Mouse (Mus musculus): Measurements from ENCODE around the gene 1110008P14Rik. TPM values are rescaled to one million over a fixed set of nuclear protein-coding genes. Genes with fewer than 3 reads are reported as not detected.
"Not testable (repeated sequence)": the region's sequence is repeated elsewhere in the genome, so short reads cannot be mapped to it uniquely, and the experiment has no call there.

1110008P14Rik gene
- polyA plus RNA-seq, 1 experiment from 2014 or later: 58.0 TPM

DNA sequence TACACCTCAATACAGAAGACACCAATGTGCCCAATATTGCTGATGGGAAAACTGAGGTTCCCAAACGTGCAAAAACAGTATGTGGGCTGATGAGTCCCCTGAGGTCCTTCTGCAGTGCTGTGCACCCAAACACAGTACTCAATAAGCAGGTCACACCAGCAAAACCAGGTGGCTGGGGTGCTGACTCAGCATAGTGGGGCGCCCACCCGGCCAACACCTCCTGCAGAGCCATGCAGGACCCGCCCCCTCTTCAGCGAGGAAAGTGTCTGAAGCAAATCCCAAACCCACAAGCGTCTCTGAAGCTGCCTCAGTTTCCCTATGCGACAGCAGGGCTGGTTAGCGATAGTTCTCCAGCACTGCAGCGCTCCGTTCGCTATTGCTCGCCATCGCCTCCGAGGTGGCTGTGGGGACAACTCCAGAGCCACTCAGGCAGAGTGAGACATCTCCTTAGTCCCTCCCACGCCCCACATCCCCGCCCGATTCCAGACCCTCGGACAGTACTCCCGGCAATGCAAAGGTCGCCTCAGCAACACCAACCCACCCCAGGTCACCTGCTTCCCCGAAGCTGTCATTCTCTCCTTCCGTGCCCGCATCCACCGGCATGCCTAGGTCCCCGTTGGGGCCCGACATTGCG lies 480 bp downstream of the 1110008P14Rik start:
- under 1% methylated on average over 27 of the region's 27 CpGs for WGBS
- 0 out of 2 replicates have a peak, but pooled peaks have one; percentile 12 for ATAC-seq (ENCODE audit: insufficient number of reproducible peaks, low FRiP score, low TSS enrichment, low read depth)
- H3K27ac ChIP-seq: peak overlapping the region; percentile 61
- peaks cover 35% of the 10 kb centered on the region for H3K36me3 ChIP-seq
- no peaks in the 10 kb centered on the region for H3K9me3 ChIP-seq
- H3K27me3 ChIP-seq: no peaks in the 10 kb centered on the region
- H3K4me2 ChIP-seq: peak overlapping the region; percentile 97
- H3K4me3 ChIP-seq: peak overlapping the region; percentile 61
- H3K4me1 ChIP-seq: peaks cover 13% of the 10 kb centered on the region
- H3K9ac ChIP-seq: peak overlapping the region; percentile 39

DNA sequence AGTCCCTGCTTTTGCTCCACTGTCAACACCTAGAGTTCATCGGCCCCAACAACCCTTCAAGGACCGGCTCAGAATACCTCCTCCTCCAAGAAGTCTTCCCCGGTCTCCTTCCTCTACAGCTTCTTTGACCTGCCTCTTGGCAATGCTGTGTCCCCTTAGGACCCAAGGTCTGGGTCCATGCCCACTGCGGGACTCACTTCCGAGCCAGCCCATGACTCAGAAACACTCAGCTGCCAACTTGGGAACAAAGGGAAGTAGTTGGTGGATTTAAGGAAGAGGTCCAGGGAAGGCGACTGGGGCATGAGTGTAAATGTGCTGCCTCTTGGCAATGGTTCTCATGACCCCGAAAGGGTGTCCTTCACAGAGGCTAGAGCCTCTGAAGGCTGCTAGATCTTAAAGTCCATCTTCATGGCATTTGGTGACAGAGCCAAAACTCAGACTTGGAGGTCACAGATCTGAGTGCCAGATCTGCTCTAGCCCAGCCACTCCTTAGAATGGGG lies 1.7 kb downstream of the 1110008P14Rik start:
- no peaks in the 10 kb centered on the region for H3K27me3 ChIP-seq
- H3K4me2 ChIP-seq: no peak overlapping the region
- no peak overlapping the region for H3K9ac ChIP-seq
- H3K36me3 ChIP-seq: peaks cover 47% of the 10 kb centered on the region
- no peak overlapping the region for H3K27ac ChIP-seq
- no peak overlapping the region for H3K4me3 ChIP-seq
- no peaks in the 10 kb centered on the region for H3K9me3 ChIP-seq
- peaks cover 13% of the 10 kb centered on the region for H3K4me1 ChIP-seq
- no peak for ATAC-seq (ENCODE audit: insufficient number of reproducible peaks, low FRiP score, low TSS enrichment, low read depth)
- WGBS: 90% methylated on average over 7 of the region's 7 CpGs

DNA sequence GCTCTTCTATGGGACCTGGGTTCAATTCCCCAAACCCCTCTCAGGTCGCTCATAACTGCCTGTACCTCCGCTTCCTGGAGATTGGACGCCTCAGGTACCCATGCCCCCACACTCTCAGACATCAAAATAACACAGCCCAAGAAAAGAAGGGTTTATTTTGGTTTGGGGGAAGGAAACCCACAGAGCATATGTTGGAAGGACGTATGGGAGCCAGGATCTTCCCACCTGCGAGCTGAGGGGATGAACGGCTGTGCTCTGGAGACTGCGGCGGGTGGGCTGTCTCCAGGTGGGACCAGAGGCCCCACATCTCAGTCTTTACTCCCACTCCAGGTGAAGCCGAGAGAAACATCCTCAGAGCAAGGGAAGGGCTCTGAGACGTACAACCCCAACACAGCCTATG lies 4.8 kb downstream of the 1110008P14Rik start:
- Histone ChIP-seq H3K4me2 (no peak overlapping the region), H3K9me3 (no peaks in the 10 kb centered on the region), H3K4me1 (peaks cover 8% of the 10 kb centered on the region), H3K4me3 (no peak overlapping the region), H3K36me3 (peaks cover 72% of the 10 kb centered on the region), H3K9ac (no peak overlapping the region), H3K27ac (no peak overlapping the region), H3K27me3 (no peaks in the 10 kb centered on the region)
- ATAC-seq (ENCODE audit: insufficient number of reproducible peaks, low FRiP score, low TSS enrichment, low read depth): no peak
- WGBS: 92% methylated on average over 10 of the region's 10 CpGs

DNA sequence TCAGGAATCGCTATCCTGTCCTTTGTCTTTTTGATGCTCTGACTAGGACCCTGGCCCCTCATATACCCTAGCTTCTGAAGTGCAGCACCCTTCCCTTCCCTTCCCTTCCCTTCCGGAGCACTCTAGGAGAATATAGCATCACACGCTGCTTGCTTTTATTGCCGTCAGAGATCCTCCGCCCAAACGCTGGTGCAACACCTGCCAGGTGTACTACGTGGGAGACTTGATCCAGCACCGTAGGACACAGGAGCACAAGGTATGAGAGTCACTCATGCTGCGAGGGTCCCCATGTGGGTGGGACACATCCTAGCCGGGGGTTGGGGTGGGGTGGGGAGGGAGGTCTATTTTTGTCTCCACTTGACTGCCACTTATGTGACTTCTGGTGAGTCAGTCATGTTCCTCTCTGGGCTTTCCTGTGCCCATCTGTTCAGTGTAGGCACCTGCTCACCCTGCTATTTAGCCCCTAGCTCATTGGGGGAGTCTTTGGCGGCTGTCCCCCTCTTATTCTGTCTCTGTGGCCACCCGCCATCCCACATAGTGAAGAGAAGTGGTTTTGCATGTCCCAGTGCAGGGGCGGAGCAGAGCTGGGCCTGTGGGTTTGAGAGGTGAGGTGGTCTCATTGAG lies 6.3 kb downstream of the 1110008P14Rik start:
- no peak for ATAC-seq (ENCODE audit: insufficient number of reproducible peaks, low FRiP score, low TSS enrichment, low read depth)
- WGBS: 86% methylated on average over 13 of the region's 13 CpGs
- Histone ChIP-seq H3K27me3 (no peaks in the 10 kb centered on the region), H3K27ac (no peak overlapping the region), H3K4me1 (no peaks in the 10 kb centered on the region), H3K9ac (no peak overlapping the region), H3K36me3 (peaks cover 87% of the 10 kb centered on the region), H3K9me3 (no peaks in the 10 kb centered on the region), H3K4me3 (no peak overlapping the region), H3K4me2 (no peak overlapping the region)

DNA sequence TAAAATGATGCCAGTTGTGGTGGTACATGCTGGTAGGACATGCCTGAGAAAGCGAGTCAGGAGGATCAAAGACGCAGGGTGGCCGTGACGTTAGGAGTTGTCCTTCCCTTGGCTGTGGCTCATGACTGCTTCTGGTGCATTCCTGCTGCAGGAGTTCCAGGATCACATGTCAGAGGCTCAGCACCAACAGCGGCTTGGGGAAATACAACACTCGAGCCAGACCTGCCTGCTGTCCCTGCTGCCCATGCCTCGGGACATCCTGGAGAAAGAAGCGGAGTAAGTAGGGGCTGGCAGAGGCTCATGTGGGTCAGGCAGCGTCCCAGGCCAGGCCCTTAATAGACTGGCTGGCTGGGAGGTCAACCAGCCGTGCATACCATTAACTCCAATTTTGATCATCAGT lies 7.5 kb downstream of the 1110008P14Rik start:
- peaks cover 94% of the 10 kb centered on the region for H3K36me3 ChIP-seq
- WGBS: 84% methylated on average over 10 of the region's 10 CpGs

DNA sequence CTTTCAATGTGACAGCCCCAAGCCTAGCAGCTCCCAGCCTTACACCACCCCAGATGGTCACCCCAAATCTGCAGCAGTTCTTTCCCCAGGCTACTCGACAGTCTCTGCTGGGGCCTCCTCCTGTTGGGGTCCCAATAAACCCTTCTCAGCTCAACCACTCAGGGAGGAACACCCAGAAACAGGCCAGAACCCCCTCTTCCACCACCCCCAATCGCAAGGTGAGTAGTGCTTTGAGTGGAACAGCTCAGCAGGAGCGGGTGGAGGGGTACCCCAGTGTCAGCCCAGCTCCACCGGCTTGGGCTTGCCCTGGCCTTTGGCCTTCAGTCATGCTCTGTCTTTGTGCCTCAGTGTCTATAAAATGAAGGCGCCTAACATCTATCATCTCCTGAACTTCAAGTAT lies 14.4 kb downstream of the 1110008P14Rik start:
- WGBS: 98% methylated on average over 5 of the region's 5 CpGs
- no peak for ATAC-seq (ENCODE audit: insufficient number of reproducible peaks, low FRiP score, low TSS enrichment, low read depth)
- Histone ChIP-seq H3K4me2 (no peak overlapping the region), H3K9me3 (no peaks in the 10 kb centered on the region), H3K9ac (no peak overlapping the region), H3K36me3 (peaks cover 71% of the 10 kb centered on the region), H3K27me3 (no peaks in the 10 kb centered on the region), H3K27ac (no peak overlapping the region), H3K4me1 (peaks cover 14% of the 10 kb centered on the region), H3K4me3 (no peak overlapping the region)

More for the DNA sequence above, 7.5 kb downstream of the 1110008P14Rik start:
- Histone ChIP-seq H3K4me1 (no peaks in the 10 kb centered on the region), H3K9me3 (no peaks in the 10 kb centered on the region), H3K27ac (no peak overlapping the region), H3K9ac (no peak overlapping the region), H3K4me2 (no peak overlapping the region), H3K27me3 (no peaks in the 10 kb centered on the region), H3K4me3 (no peak overlapping the region)
- no peak for ATAC-seq (ENCODE audit: insufficient number of reproducible peaks, low FRiP score, low TSS enrichment, low read depth)

DNA sequence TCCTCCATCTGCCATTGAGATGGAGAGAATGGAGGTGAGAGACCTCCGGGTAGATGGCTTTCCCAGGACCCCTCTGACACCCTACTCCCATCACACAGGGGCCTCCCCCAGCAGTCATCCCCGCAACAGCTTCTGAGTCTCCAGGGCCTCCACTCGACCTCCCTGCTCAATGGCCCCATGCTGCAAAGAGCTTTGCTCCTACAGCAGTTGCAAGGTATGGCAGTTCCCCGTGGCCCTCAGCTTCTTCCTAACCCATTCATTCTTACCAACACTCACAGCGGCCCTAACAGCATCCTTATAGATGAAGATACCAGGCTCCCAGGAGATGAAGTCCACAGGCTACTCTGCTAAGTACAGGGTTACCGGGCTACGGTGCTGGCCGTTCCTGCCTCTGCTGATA lies 17.6 kb downstream of the 1110008P14Rik start:
- Histone ChIP-seq H3K36me3 (peaks cover 39% of the 10 kb centered on the region), H3K27ac (no peak overlapping the region), H3K9me3 (no peaks in the 10 kb centered on the region), H3K9ac (no peak overlapping the region), H3K4me1 (peaks cover 27% of the 10 kb centered on the region), H3K4me3 (peak overlapping the region; percentile 81), H3K27me3 (0 out of 2 replicates have a peak, but pooled peaks cover 6% of the 10 kb centered on the region), H3K4me2 (peak overlapping the region; percentile 82)
- 82% methylated on average over 8 of the region's 8 CpGs for WGBS
- no peak for ATAC-seq (ENCODE audit: insufficient number of reproducible peaks, low FRiP score, low TSS enrichment, low read depth)

DNA sequence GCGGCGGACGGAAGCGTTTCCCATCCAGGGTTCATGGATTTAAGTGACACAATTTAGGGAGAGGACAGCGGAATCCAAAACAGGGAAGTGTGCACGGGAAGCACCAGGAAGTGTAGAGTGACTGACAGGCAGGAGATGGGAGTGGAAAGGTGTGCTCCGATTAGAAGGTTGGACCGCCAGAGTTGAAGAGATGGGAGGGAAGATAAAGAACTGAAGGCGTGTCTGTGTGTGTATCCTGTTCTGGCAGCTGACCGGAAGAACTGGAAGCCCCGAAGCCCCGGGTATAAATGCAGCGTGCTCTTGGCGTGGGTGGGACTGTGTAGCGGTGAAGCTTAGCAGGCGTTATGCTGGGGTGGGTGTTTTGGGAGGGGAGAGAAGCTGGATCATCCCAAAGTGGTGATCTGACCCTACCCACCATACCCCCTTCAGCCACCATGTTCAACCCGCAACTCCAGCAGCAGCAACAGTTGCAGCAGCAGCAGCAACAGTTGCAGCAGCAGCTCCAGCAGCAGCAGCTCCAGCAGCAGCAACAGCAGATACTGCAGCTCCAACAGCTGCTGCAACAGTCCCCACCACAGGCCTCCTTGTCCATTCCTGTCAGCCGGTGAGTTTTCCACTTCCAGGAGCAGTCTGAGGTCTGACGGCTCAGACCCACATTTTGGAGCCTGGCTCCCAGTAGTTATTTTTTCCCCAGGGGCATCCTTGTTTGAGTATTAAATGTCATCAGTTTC lies 18.2 kb downstream of the 1110008P14Rik start:
- Histone ChIP-seq H3K4me1 (peaks cover 27% of the 10 kb centered on the region), H3K4me3 (peak overlapping the region; percentile 81), H3K27ac (peak overlapping the region; percentile 95), H3K9ac (peak overlapping the region; percentile 75), H3K27me3 (0 out of 2 replicates have a peak, but pooled peaks cover 6% of the 10 kb centered on the region), H3K36me3 (peaks cover 37% of the 10 kb centered on the region), H3K9me3 (no peaks in the 10 kb centered on the region), H3K4me2 (peak overlapping the region; percentile 82)
- ATAC-seq (ENCODE audit: insufficient number of reproducible peaks, low FRiP score, low TSS enrichment, low read depth): peak; percentile 41
- WGBS: 7% methylated on average over 19 of the region's 19 CpGs

DNA sequence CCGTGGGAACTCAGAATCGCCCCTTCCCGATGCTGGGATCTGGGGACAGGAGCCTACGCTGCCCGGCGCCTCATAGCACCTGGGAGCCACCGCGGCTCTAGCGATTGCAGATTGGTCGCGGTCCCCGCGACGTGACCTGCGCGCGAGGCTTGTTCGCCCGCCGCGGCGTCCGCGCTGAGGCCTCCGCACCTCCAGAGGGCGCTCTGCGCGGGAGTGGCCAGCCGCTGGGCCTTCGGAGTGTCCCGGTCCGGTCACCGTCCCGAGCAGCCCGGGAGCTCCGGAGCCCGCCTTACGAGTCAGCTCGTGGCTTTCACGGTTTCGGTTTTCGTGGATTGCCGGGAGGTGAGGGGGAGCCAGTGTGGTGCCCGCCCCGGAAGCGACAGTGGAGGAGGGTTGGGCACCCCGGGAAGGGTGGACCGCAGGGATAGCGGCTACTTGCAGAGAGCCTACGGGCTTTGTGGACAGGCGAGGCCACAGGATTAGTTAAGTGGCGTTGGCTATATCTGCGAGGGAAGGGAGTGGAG lies 18.9 kb downstream of the 1110008P14Rik start:
- H3K4me2 ChIP-seq: peak overlapping the region; percentile 82
- H3K27ac ChIP-seq: peak overlapping the region; percentile 95
- H3K9me3 ChIP-seq: no peaks in the 10 kb centered on the region
- peak; percentile 77 for ATAC-seq (ENCODE audit: insufficient number of reproducible peaks, low FRiP score, low TSS enrichment, low read depth)
- under 1% methylated on average over 53 of the region's 53 CpGs for WGBS
- peak overlapping the region; percentile 81 for H3K4me3 ChIP-seq
- H3K4me1 ChIP-seq: peaks cover 27% of the 10 kb centered on the region
- 0 out of 2 replicates have a peak, but pooled peaks cover 6% of the 10 kb centered on the region for H3K27me3 ChIP-seq
- H3K9ac ChIP-seq: peak overlapping the region; percentile 75
- H3K36me3 ChIP-seq: peaks cover 33% of the 10 kb centered on the region

DNA sequence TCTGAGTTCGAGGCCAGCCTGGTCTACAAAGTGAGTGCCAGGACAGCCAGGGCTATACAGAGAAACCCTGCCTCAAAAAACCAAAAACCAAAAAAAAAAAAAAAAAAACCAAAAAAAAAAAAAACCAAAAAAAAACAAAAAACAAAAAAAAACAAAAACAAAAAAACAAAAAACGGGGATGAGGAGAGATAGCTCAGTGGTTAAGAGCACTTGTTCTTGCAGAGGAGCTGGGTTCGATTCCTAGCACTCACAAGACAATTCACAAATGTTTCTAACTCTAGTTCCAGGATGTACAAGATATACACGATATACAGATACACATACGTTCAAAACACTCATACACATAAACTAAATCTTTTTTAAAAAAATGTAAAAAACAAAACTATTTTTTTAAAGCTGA lies 19.5 kb downstream of the 1110008P14Rik start:
- not testable (repeated sequence) for H3K9me3 ChIP-seq; ATAC-seq (ENCODE audit: insufficient number of reproducible peaks, low FRiP score, low TSS enrichment, low read depth); H3K27me3 ChIP-seq
- Histone ChIP-seq H3K36me3 (peaks cover 29% of the 10 kb centered on the region), H3K4me1 (peaks cover 27% of the 10 kb centered on the region), H3K4me2 (peak overlapping the region; percentile 82), H3K9ac (peak overlapping the region; percentile 75), H3K4me3 (peak overlapping the region; percentile 81), H3K27ac (peak overlapping the region; percentile 95)
- WGBS: 36% methylated on average over 5 of the region's 5 CpGs

DNA sequence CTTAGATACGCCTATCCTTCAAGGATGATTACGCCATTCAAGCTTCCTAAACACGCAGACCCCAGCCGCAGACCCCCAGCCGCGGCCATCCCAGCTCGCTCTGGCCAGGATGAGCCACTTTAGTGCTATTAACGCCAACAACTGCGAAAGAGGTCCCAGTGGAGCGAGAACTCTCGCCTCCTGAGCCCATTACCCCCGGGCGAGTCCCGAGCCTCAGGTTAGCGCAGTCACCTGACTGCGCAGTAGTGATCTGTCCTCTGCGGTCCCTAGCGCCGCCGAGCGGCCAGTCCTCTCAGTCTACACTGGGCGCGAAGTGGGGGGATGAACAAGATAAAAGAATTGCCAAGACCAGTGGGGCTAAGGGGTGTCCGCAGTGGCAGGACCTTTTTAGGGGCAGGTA lies 20.3 kb downstream of the 1110008P14Rik start:
- 0 out of 2 replicates have a peak, but pooled peaks cover 6% of the 10 kb centered on the region for H3K27me3 ChIP-seq
- no peak overlapping the region for H3K27ac ChIP-seq
- H3K4me1 ChIP-seq: peaks cover 27% of the 10 kb centered on the region
- H3K4me3 ChIP-seq: peak overlapping the region; percentile 38
- peak overlapping the region; percentile 45 for H3K9ac ChIP-seq
- peaks cover 22% of the 10 kb centered on the region for H3K36me3 ChIP-seq
- peak overlapping the region; percentile 82 for H3K4me2 ChIP-seq
- 2% methylated on average over 24 of the region's 24 CpGs for WGBS
- no peaks in the 10 kb centered on the region for H3K9me3 ChIP-seq
- peak; percentile 62; the same call in 1 of the 2 replicates for ATAC-seq (ENCODE audit: insufficient number of reproducible peaks, low FRiP score, low TSS enrichment, low read depth)

Measured in limb, embryonic 15.5 days (tissue).